Mouse (Mus musculus) brown adipose tissue, adult 24 weeks (tissue): ENCODE measurements around the gene 9930021J03Rik. TPM values are rescaled to one million over a fixed set of nuclear protein-coding genes. Genes with fewer than 3 reads are reported as not detected.

Source experiments
- H3K27ac ChIP-seq: fragments of 200-500 bp; replicated peaks from 2 replicates; pipeline ENCODE4 v1.5.1; 2012; ENCODE audit warnings: low read depth, mild to moderate bottlenecking, low read length
- H3K4me1 ChIP-seq: fragments of 200-500 bp; 2 replicates; pipeline ENCODE4 v1.6.1; 2012; ENCODE audit warnings: low read length, mixed read lengths; ENCODE audit not compliant: control insufficient read depth, insufficient read depth, insufficient read length
- H3K4me3 ChIP-seq: fragments of 200-500 bp; 2 replicates; pipeline ENCODE4 v1.5.1; 2012; ENCODE audit warnings: low read depth, mild to moderate bottlenecking, low read length, moderate library complexity; ENCODE audit not compliant: insufficient read depth
- polyA plus RNA-seq: library from polyadenylated mRNA; stranded (reverse); fragments of >200 nt; gene quantifications from 2 replicates; pipeline ENCODE4 v1.2.4, GENCODE M21; 2012; ENCODE audit not compliant: missing spikeins, insufficient read depth, insufficient read length

9930021J03Rik gene
- polyA plus RNA-seq, 1 experiment: 11.4 TPM

DNA sequence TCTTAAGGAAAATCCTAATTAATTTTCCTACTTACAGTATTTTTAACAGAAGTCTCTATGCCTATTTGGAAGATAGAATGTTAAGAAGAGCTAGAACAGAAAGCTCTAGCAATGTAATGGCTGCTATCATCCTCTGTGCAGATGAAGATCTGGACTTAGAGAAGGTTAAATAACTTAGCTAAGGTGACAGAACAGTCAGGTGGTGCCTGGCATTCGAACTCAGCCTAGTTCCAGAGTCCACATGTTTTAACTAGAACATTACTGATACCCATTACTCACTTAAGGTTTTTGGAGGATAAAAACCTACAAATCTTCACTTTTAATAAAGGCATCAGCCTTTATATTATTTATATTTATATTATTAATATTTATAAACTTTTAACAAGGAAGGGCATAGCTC is 65.1 kb downstream of the 9930021J03Rik start:
- Histone ChIP-seq H3K4me3 (no peak overlapping the region), H3K27ac (no peak overlapping the region), H3K4me1 (no peaks in the 10 kb centered on the region)

DNA sequence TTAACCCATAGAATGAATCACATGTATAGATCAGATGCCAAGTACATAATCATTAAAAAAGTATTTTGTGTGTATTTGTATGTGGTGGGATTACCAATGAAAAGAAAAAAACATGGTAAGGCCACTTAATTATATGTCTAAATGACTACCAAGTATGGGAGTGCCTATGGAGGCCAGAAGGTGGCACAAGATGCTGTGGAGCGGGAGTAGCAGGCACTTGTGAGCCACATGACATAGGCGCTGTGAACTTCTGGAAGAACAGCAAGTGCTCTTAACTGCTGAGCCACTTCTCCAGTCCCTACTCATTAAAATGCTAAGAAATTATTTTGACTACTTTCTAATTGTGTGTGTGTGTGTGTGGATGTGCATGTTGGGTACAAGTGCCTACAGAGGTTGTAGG is 66.2 kb downstream of the 9930021J03Rik start:
- H3K4me1 ChIP-seq: no peaks in the 10 kb centered on the region
- no peak overlapping the region for H3K4me3 ChIP-seq
- no peak overlapping the region for H3K27ac ChIP-seq

DNA sequence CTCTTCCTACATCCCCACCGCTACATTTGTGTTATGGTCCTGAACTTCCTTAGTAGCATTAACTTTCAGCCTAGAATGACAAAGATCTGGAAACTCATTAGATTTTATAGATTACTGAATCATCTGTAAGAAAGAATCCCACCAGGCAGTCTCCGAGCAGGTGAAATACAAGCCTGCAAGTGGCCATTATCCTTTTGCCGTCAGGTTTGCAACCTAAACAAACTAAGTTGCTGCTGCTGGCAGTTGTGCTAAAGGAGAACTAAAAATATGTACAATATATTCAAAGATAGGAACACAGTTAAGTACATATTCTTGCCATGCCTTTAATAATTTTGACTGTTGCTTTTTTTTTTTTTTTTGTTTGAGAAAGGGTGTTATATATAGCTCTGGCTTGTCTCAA is 70.4 kb downstream of the 9930021J03Rik start:
- Histone ChIP-seq H3K4me3 (no peak overlapping the region), H3K4me1 (no peaks in the 10 kb centered on the region)

DNA sequence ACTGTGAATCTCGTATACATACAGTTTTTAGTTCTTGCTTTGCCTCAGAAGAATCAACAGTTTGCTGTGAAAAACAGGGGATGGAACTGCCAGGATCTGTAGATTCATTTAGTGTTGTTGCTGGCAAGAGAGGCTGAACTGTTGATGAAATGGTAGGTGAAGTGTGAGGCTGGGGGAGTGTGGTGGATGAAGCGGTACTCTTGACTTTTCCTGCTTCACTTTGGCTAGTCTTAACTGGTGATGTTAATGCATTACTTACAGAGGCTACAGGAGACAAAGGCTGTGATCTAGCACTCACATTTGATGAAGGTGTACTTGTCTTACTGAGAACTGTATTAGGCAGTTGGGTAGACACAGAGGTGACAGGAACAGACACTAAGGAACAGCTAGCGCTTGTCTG is 87.3 kb downstream of the 9930021J03Rik start:
- H3K4me3 ChIP-seq: no peak overlapping the region
- H3K27ac ChIP-seq: no peak overlapping the region
- no peaks in the 10 kb centered on the region for H3K4me1 ChIP-seq

More for the DNA sequence above, 70.4 kb downstream of the 9930021J03Rik start:
- no peak overlapping the region for H3K27ac ChIP-seq

DNA sequence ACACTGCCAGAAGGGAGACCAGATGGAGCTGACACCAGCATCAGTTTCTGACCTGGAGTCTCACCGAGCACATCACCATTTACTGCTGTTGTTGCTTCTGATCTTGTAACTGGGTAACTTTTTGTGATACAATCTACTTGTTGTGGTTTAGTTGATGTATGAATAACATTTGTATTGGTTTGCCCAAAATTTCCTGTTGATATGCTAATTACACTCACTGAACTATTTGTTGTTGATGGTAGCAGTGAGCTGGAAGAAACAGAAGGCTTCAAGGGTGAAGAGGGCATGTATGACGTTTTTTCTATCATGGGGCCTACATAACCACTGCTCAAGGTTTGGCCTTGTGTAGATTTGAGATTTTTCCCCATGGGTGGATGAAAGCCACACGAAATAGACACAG is 87.9 kb downstream of the 9930021J03Rik start:
- no peaks in the 10 kb centered on the region for H3K4me1 ChIP-seq
- H3K4me3 ChIP-seq: no peak overlapping the region
- H3K27ac ChIP-seq: no peak overlapping the region

DNA sequence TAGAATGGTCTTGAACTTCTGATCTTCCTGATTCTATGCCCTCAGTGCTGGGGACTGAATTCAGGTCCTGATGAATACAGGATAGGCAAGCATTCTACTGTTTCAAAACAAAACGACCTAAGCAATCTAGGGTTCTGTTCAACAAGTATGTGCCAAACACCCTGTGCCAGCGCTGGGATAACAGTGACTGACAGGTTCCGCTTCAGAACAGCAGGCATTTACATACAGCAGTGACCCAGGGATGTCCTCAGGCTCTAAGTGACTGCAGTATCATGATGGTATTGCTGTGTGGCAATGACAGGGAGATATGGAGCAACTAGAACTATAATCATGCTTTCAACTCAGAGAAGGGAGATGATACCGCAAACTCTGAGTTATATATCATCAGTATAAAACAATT is 92.3 kb downstream of the 9930021J03Rik start:
- H3K27ac ChIP-seq: no peak overlapping the region
- H3K4me1 ChIP-seq: no peaks in the 10 kb centered on the region

DNA sequence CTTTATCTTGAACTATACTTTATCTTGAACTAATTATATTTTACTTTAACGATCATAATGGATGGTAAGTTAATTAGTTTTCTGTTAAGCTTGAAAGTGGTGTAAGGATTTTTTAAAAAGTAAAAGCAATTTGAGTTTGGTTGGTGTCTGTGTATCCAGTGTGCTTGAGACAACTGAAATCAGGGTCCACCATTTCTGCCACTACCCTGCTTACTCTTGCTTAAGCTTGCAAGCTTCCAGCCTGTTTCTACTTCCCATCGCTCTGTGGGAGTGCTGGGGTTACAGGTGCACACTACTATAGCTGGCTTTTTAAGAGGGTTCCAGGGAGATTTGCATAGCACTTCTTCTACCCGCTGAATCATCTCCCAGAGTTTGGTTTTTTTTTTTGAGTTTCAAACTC is 96.3 kb downstream of the 9930021J03Rik start:
- Histone ChIP-seq H3K27ac (no peak overlapping the region), H3K4me1 (no peaks in the 10 kb centered on the region), H3K4me3 (no peak overlapping the region)

More for the DNA sequence above, 92.3 kb downstream of the 9930021J03Rik start:
- H3K4me3 ChIP-seq: no peak overlapping the region

DNA sequence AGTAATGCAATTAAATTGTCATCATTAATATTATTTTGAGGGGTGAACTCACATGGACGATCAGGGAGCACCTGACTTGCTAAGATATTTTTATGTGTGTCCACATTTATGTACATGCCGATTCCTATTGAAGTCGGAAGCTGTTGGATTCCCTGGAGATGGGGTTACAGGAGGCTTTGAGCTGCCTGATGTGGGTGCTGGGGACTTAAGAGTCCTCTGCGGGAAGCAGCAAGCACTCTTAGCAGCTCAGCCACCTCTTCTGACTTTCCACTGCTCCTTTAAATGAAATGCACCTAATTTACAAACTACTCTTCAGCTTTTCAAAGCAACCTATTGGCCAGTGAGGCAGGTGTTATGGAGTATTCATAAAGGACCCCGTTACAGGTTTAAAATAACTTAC is 97.3 kb downstream of the 9930021J03Rik start:
- H3K27ac ChIP-seq: no peak overlapping the region
- H3K4me1 ChIP-seq: no peaks in the 10 kb centered on the region
- no peak overlapping the region for H3K4me3 ChIP-seq

DNA sequence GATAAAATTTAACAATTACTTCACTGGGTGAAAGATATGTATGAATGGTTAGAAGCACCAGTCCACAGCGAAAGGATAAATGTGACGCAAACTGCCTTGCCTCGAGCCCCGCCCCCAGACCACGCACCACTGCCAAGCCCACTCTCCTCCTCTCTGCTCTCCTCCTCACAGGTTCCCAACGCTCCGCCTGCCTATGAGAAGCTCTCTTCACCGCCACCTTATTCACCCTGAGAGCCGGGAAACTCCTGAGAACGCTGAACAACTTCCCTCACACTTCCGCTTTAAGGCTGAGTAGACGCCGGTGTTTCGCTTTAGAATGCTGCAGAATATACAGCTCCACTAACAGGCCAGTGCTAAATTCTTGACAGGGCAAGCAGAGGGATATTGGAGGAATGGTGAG is 97.8 kb downstream of the 9930021J03Rik start:
- Histone ChIP-seq H3K4me3 (peak overlapping the region; percentile 58), H3K4me1 (no peaks in the 10 kb centered on the region), H3K27ac (no peak overlapping the region)

DNA sequence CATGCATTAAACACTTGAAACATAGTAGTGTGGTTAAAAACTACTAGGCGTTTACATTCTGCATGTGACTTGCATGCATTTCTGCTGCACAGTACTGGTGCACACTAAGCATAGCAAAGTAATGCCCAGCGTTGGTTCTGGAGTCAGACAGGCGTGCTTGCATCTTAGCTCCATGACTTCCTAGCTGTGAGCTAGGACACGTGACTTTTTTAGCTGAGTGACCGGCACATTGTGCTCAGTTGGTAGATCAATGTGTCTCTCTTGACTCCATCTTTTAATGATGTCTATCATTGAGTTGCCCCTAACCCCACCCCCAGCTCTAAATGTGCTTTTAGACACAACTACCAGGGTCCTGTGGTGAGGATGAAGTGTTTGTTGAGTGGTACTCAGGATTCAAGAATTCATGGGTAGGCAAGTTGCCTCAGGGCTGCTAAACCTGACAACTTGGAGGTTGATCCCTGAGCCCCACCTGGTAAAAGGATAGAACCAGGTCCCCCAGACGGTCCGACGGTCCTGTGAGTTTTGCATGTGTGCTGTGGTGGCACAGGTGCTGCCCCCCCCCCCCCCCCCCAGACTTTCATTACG is 98.4 kb downstream of the 9930021J03Rik start:
- no peak overlapping the region for H3K27ac ChIP-seq
- no peak overlapping the region for H3K4me3 ChIP-seq
- H3K4me1 ChIP-seq: no peaks in the 10 kb centered on the region

DNA sequence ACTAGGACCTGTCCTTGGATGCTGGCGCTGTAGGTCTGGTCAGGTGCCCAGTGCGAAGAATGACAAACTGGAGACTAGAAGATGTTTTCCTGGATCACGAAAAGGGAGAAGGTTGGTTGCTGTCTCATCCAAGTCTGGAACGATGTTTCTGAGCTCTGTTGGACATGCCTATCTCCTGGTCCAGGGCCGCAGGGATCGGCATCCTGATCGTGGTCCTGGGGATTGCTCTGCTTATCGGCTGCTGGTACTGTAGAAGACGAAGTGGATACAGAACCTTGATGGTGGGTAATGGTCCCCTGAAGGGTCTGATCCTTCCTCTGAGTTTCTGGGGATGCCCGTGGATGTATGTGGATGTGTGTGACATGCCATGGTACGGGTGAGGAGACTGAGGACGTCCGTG is 101.4 kb downstream of the 9930021J03Rik start:
- H3K27ac ChIP-seq: no peak overlapping the region
- H3K4me1 ChIP-seq: no peaks in the 10 kb centered on the region
- H3K4me3 ChIP-seq: no peak overlapping the region

DNA sequence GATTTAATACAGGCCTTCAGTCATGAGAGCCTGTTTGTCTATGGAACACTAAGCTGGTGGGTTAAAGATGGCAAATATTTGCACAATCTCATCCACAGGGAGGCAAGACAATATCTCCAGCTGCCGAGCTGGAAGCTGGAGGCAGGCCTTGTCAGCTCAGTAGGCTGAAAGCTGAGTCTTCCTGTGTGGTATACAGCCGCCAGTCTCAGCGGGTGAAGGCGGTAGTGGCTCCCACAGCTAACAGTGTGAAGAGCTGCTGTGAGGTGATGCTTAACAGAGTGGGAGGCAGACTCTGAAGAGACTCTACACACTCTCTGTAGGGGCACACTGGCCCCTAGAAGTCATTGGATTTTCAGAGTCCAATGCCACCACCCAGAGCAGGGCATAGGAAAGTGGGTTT is 104.1 kb downstream of the 9930021J03Rik start:
- H3K27ac ChIP-seq: no peak overlapping the region
- no peaks in the 10 kb centered on the region for H3K4me1 ChIP-seq
- no peak overlapping the region for H3K4me3 ChIP-seq

DNA sequence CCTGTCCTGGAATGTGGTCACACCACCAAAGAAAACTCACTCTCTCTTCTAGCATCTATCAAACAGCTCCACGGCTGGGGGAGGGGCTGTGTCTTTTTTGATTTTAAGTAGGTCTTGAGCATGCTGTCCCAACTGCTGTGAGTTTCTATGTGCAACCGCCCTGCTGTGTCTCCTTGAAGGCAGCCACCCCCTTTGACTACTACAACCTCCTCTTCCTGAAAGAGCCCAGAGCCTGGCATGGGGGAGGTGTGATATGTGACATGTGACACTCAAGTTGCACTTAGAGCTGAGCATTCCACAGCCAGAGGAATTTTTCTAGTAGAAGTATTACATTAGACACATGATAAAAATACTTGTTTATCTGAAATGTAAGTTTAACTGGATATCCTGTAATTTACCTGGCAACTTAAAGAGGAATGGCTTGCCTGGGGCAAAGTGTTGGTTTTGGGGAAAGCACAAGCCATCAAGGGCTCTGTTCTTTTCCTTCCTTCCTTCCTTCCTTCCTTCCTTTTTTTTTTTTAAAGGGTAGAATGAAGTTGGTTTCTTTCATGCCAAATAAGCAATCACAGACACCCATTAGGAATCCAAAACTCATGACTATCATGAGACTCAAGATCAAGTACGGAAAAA is 108.4 kb downstream of the 9930021J03Rik start, which contains the start of gene Mlana:
Gene Mlana, plus strand, starts transcription at position 580 of the 630 bp plus-strand sequence.
- Histone ChIP-seq H3K4me3 (no peak within 1 kb of the TSS), H3K27ac (no peak within 1 kb of the TSS), H3K4me1 (no peaks in the 10 kb centered on the region)

DNA sequence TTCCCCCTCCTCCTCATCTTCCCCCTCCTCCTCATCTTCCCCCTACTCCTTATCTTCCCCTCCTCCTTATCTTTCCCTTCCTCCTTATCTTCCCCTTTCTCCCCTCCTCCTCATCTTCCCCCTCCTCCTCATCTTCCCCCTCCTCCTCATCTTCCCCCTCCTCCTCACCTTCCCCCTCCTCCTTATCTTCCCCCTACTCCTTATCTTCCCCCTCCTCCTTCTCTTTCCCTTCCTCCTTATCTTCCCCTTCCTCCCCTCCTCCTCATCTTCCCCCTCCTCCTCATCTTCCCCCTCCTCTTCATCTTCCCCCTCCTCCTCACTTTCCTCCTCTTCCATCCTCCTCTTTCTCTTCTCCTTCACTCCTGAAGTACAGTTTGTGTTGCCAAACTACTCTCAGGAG is 108.9 kb downstream of the 9930021J03Rik start:
- no peaks in the 10 kb centered on the region for H3K4me1 ChIP-seq
- no peak overlapping the region for H3K27ac ChIP-seq
- no peak overlapping the region for H3K4me3 ChIP-seq

DNA sequence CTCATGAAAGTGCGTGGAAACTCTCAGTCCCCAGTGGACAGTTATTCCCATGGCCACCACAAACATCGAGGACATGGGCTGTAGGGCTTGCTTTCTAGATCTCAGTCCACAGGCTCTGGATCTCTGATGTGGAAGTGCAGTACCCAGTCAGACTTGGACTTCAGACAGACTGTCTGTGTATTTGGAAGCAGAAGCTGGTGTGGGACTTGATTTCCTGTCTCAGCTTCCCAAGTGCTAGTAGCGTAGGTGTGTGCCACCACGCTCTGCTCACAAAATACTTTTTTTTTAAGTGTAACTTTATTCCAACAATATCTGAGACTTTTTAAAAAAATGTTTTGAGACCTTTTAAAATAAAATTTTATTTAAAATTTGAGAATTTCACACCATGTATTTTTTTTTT is 109.5 kb downstream of the 9930021J03Rik start:
- Histone ChIP-seq H3K4me3 (no peak overlapping the region), H3K27ac (no peak overlapping the region), H3K4me1 (no peaks in the 10 kb centered on the region)

DNA sequence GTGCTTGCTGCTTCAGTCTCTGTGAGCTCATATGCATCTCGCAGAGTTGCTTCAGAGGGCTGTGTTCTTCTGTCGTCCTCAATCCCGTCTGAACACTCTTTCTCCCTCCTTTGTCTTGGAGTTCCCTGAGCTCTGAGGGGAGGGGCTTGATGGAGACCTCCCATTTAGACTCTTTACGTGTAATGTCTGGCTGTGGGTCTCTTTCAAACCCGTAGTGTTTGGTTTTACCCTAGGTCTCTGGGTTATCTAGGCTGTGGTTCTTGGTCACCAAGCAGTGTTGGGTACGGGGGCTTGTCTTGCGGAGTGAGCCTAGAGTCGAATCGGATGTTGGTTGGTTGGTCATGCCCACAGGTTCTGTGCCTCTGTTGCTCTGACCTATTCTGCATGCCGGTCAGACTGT is 110.7 kb downstream of the 9930021J03Rik start:
- Histone ChIP-seq H3K4me1 (no peaks in the 10 kb centered on the region), H3K27ac (no peak overlapping the region), H3K4me3 (no peak overlapping the region)
